Mouse (Mus musculus) T-helper 17 cell (primary cell): Measurements from ENCODE around the gene Selenow.

Experiments used
- in situ Hi-C, 2 experiments: fragments of 300-600 bp; cut with MboI, MseI; formaldehyde crosslinking; loops; 1 replicate in 1 of 2; 2 replicates in 1 of 2; pipeline ENCODE4 v1.15.1; 2025; ENCODE audit warnings: high pct_unique_total_duplicates in 2 of 2

Selenow gene

GRCm38 (mm10) chr7:15922220-15922773 lies at the start of gene Selenow:
Gene Selenow (minus strand): TSS chr7:15922402.
- in situ Hi-C loops: no loop called here

DNA sequence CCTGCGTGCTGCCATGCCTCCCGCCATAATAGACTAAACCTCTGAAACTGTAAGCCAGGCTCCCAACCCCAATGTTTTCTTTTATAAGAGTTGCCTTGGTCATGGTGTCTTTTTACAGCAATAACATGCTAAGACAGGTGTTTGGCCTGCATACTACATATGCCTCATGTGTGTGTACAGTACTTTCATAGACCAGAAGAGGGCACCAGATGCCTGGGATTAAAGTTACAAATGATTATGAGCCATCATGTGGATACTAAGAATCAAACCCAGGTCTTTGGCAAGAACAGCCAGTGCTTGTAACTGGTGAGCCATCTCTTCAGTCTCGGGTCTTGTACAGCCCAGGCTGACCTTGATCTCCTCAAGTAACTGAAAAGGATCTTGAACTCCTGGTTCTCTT lies 47.5 kb upstream of the Selenow start:
- in situ Hi-C loops: no loop called here

- in situ Hi-C loops: no loop called here
These were observed 46.1 kb upstream of the Selenow start for GRCm38 (mm10) chr7:15968322-15968721.

DNA sequence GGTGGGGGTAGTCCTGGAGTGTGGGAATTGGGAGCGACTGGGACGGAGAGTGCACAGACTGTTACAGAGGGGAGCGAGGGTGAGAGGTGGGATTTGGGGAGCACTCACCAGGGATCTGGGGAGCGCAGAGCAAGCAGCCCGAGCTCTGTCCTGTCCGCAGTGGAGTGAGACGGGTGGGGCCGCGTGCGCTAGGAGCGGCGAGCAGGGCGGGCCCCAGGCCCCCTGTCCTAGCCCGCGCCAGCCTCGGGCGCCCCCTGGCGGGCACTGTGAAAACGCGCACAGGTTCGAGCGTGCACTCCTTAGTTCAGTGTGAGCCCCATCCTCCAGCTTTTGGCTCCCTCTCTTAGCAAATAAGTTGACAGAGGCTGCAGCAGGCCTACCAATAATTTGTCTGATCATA lies 45.1 kb upstream of the Selenow start, which contains the start of gene Ehd2:
Gene Ehd2 (minus strand): TSS at position 256 of the 400 bp plus-strand sequence.
- in situ Hi-C loops: no loop called here

DNA sequence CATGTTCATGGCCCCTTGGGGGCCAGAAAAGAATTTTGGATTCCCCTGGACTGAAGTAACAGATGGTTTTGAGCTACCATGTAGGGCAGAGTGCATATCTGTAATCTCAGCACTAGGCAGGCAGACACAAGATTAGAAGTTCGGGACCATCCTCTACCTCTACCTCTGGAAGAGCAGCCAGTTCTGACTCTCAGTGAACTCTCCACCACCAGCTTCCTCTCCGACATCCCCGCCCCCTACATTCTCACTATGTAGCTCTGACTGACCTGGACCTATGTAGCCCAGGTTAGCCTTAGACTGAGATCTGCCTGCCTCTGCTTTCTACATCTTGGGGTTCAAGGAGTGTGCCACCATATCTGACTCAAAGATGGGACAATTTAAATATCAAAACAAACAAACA lies 44.3 kb upstream of the Selenow start:
- in situ Hi-C loops: no loop called here

GRCm38 (mm10) chr7:15963798-15964652 lies 41.8 kb upstream of the Selenow start:
- in situ Hi-C loops: no loop called here

GRCm38 (mm10) chr7:15962311-15963288 lies 40.4 kb upstream of the Selenow start:
- in situ Hi-C loops: no loop called here

DNA sequence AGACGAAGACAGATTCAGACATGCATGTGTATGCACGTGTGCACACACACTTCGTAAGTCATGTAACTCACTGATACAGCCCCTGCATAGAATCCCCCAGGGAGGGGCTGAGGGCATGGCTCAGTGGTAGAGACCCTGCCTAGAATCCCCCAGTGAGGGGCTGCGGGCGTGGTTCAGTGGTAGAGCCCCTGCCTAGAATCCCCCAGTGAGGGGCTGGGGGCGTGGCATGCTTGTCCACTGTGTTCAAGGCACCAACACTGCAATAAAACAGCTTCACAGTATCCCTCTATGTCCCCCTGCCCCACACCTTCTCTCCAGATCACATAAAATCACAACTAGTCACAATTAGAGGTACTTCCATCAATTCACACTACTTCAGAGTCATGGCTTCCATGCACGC lies 39.6 kb upstream of the Selenow start:
- in situ Hi-C loops: no loop called here

GRCm38 (mm10) chr7:15961239-15961638 lies 39.0 kb upstream of the Selenow start:
- in situ Hi-C loops: no loop called here

GRCm38 (mm10) chr7:15960691-15961090 lies 38.5 kb upstream of the Selenow start:
- in situ Hi-C loops: no loop called here

DNA sequence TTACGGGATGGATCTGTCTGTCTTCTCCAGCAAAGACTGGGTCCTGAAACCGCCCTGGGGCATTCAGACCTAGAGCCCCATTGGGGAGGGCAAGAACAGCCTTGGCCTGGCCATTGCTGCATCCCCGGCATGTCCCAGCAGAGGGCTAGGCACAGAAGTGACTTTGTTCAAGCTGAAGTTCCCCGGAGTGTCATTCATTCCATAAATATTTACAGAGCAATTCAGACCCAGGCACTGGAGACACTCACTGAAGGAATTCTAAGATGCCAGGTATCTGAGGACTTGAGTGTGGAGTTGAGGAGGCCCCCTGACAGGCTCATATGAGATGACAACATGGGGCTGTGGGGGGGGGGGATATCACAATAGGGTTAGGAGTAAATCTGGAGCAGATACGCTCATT lies 33.9 kb upstream of the Selenow start:
- in situ Hi-C loops: no loop called here

GRCm38 (mm10) chr7:15955509-15955908 lies 33.3 kb upstream of the Selenow start:
- in situ Hi-C loops: no loop called here

- in situ Hi-C loops: no loop called here
These were observed 32.8 kb upstream of the Selenow start for GRCm38 (mm10) chr7:15954978-15955443.

GRCm38 (mm10) chr7:15954436-15954835 lies 32.2 kb upstream of the Selenow start:
- in situ Hi-C loops: no loop called here

GRCm38 (mm10) chr7:15953307-15954074 lies 31.3 kb upstream of the Selenow start:
- in situ Hi-C loops: no loop called here

GRCm38 (mm10) chr7:15952416-15952815 lies 30.2 kb upstream of the Selenow start:
- in situ Hi-C loops: no loop called here

GRCm38 (mm10) chr7:15950008-15950407 lies 27.8 kb upstream of the Selenow start:
- in situ Hi-C loops: no loop called here

- in situ Hi-C loops: no loop called here
These were observed 27.1 kb upstream of the Selenow start for GRCm38 (mm10) chr7:15949216-15949790.

- in situ Hi-C loops: no loop called here
These were observed 26.3 kb upstream of the Selenow start for GRCm38 (mm10) chr7:15948381-15948941.

DNA sequence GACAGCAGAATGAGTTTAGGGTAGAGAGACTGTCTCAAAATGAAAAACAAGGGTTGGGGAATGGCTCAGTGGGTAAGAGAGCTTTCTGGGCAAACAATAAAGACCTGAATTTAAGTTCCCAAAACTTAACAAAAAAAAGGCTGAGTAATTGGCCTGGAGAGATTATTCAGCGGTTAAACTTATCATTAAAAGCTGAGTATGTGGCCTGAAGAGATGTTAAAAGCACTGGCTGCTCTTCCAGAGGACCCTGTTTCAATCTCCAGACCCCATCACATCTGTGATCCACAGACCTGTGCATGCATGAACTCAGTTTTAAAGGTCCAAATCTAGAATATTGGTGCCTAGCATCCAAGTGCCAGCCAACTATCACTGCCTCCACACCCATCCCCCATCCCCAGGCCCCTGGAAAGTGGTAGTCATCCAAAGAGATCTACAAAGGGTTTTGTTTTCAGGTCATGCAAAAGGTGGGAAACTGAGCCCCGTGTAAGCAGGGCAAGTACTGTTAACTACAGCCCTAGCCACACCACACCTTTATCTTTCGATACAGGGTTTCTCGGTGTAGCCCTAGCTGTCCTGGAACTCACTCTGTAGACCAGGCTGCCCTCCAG lies 25.6 kb upstream of the Selenow start:
- in situ Hi-C loops: no loop called here
